Mouse (Mus musculus): ENCODE results near the gene Ube2z.
"Not testable (repeated sequence)": the region's sequence is repeated elsewhere in the genome, so short reads cannot be mapped to it uniquely, and the experiment has no call there.

Ube2z gene

DNA sequence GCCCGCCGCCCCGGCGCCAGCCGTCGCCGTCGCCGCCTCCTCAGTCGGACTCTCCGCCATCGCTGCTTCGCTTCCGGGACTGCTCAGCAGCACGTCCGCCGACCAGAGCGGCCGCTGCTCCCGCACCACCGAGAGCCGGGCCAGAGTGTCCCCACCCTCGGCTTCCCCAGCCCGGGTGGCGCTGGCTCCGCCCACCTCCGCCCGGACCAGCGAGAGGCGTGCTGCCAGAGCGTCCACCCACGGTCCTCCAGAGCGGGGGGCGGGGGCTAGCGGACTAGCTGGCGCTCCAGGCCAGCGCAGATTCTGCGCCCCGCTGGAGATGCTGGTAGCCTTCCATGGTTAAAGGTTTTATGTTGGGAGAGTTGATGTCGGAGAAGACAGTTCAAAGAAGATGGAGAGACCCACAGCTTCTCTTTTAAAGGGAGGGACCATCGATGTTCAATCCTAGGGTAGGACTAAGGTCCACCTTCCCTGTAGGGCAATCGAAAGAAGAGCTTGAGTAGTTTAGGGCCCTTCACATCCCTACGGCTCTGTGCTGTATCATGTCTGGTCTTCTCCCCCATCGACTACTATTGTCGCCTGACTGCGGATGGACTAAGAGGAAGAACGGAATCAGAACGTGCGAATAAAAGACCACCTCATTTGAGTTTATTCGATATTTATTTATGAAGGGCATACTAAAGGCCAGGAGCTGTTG lies at the start of gene Ube2z:
Gene Ube2z (minus strand): TSS at position 174 of the 697 bp plus-strand sequence.
- DNase-seq (ENCODE audit: low spot score in 2 of 2), result peak; percentile 90 to 95

GRCm38 (mm10) chr11:96114077-96114476 lies 48.9 kb upstream of the Ube2z start:
- DNase-seq (ENCODE audit: low spot score in 2 of 2), result no peak

DNA sequence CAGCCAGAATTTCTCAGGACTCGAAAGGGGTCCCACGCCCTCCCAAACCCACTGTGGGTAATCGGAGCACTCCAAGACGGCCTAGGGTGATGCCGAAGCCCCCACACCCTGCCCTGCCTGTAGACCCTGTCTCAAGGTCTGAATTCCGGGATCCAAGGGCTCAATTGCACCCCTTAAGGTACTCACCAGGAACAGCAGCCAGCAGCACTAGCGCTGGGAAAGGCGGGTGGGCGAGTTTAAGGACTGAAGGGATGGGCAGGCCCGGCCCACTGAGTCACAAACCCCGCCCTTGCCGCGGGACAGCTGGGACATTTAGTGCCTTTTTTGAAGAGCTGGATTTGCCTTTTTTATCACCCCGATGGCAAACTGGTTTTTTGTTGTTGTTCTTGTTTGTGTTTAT lies 46.6 kb upstream of the Ube2z start, which contains the start of gene Calcoco2:
Gene Calcoco2 (minus strand): TSS at position 214 of the 400 bp plus-strand sequence.
- no peak for DNase-seq (ENCODE audit: low spot score in 2 of 2)

- DNase-seq (ENCODE audit: low spot score in 2 of 2), result not testable (repeated sequence)
Observed at GRCm38 (mm10) chr11:96110950-96111349, 45.8 kb upstream of the Ube2z start.

DNA sequence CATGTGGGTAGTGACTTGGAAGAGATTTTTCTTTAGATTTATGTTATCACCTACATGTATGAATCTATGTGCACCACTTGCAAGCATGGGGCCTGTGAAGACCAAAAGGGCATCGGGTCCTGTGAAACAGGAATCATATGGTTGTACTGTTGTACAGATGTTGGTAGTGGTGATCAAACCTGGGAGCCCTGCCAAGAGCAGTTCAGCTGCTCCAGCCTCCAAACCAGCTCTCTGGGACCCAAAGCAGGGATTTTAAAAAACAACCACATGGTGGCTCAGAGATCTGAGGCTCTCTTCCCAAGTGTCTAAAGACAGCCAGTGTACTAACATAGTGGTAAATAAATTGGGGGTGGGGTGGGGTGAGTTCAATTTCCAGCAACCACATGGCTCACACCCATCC lies 43.2 kb upstream of the Ube2z start:
- no peak for DNase-seq (ENCODE audit: low spot score in 2 of 2)

- DNase-seq (ENCODE audit: low spot score in 2 of 2), result peak in 1 of 2 experiments; percentile 16
Observed at GRCm38 (mm10) chr11:96093361-96093760, 28.2 kb upstream of the Ube2z start.

GRCm38 (mm10) chr11:96092674-96093291 lies 27.6 kb upstream of the Ube2z start:
- DNase-seq (ENCODE audit: low spot score in 2 of 2), result no peak

DNA sequence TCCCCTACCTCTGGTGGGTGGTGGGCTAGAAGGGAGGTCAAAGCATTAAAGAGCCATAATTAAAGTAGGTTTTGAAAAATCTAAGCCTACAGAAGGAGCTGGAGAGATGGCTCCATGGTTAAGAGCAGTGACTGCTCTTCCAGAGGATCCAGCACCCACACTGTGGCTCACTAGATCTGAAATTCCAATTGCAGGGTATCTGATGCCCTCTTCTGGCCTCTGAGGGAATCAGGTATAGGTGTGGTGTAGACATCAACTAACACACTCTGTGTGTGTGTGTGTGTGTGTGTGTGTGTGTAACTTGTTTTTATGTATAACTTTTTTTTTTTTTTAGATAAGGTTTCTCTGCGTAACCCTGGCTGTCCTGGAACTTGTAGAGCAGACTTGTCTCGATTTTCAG lies 25.9 kb upstream of the Ube2z start:
- no peak for DNase-seq (ENCODE audit: low spot score in 2 of 2)

- DNase-seq (ENCODE audit: low spot score in 2 of 2), result no peak
Observed at GRCm38 (mm10) chr11:96087981-96088380, 22.8 kb upstream of the Ube2z start.

DNA sequence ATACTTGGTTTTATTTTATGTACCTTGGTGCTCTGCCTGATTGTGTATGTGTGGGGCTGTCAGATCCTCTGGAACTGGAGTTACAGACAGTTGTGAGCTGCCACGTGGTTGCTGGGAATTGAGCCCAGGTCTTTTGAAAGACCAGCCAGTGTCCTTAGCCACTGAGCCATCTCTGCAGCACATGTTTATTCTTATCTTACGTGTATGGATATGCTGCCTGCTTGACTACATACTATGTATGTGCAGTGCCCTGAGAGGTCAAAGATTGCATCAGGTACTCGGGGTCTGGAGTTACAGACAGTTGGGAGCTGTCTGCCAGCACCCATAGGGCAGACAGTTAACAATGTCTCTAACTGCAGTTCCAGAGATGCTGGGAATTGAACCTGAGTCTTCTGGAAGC lies 17.5 kb upstream of the Ube2z start:
- DNase-seq (ENCODE audit: low spot score in 2 of 2), result no peak

DNA sequence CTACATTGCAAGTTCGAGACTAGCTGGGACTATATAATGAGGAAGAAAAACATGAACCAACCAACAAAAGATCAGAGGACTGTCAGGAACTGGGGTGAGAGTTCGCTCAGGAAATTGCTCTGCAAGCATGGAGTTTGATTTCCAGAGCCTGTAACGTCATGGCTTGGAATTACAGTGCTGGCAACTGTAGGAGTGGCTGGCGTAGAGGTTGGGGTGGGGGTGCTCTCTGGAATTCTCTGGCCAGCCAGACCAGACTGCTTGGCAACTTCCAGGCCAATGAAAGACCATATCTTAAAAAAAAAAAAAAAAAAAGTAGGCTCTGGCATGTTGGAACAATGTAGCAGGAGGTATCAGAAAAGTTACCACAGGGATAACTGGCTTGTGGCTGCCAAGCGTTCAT lies 15.5 kb upstream of the Ube2z start:
- no peak for DNase-seq (ENCODE audit: low spot score in 2 of 2)

- DNase-seq (ENCODE audit: low spot score in 2 of 2), result no peak
Observed at GRCm38 (mm10) chr11:96076221-96077105, 11.3 kb upstream of the Ube2z start.

- DNase-seq (ENCODE audit: low spot score in 2 of 2), result peak; percentile 94 to 98
Observed at GRCm38 (mm10) chr11:96075509-96076220, 10.5 kb upstream of the Ube2z start, which contains the start of gene Atp5g1. Gene Atp5g1 (minus strand): TSS chr11:96075670.

- no peak for DNase-seq (ENCODE audit: low spot score in 2 of 2)
Observed at GRCm38 (mm10) chr11:96075177-96075508, 10.0 kb upstream of the Ube2z start.

- DNase-seq (ENCODE audit: low spot score in 2 of 2), result peak in 1 of 2 experiments; percentile 5
Observed at GRCm38 (mm10) chr11:96074351-96075176, 9.4 kb upstream of the Ube2z start.

GRCm38 (mm10) chr11:96073295-96073993 lies 8.3 kb upstream of the Ube2z start:
- no peak for DNase-seq (ENCODE audit: low spot score in 2 of 2)

DNA sequence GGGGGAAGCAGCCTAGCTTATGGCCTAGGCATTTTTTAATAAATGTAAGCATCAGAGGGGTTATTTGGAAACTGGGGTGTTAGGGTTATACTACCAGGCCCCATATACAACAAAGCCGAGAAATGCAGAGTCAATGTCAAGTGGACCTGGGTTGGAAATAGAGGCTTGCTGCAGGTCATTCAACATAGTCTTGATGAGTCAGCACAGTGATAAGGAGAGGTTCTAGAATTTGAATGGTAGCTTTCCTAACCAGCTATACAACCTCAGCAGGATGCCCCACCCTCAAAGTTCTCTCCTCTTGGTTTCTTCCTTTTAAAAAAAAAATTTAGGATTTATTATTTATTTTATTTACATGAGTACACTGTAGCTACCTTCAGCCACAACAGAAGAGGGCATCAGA lies 5.8 kb upstream of the Ube2z start:
- DNase-seq (ENCODE audit: low spot score in 2 of 2), result no peak

GRCm38 (mm10) chr11:96070353-96070752 lies 5.2 kb upstream of the Ube2z start:
- DNase-seq (ENCODE audit: low spot score in 2 of 2), result no peak

GRCm38 (mm10) chr11:96068231-96068630 lies 3.0 kb upstream of the Ube2z start:
- no peak for DNase-seq (ENCODE audit: low spot score in 2 of 2)

DNA sequence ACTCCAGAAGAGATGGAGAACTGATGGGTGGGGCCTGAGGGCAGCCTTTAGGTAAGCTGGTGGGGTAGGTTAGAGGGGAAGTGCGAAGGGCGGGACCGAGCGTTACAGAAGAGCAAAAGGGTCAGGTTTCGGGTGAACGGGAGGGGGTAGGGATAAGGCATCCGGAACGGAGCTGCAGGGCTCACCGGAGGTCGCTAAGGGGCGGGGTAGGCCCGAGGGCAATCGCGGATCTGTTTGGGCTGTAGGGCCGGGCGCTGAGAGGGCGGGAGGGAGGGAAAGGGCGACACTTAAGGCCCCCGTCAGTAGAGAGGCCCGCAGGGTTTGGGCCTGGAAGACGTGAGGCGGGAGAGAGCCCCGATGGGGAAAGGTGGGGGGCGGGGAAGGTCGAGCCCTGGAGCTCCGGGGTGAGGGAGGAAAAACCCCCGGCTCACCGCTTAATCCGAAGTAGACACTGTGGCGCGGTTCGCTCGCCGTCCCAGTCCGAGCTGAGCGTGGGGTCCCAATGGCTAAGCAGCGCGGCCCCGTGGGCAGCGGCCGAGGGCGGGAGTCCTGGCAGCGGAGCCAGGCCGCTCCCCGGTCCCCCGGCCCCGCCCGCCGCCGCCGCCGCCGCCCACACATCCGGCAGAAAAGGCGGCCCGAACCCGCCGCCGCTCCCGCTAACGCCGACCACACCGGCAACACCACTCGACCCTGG lies 520 bp downstream of the Ube2z start:
- no peak for DNase-seq (ENCODE audit: low spot score in 2 of 2)

Measured in frontal cortex, postnatal 25 days (tissue).